Mouse (Mus musculus): ENCODE measurements around the gene Aqp1. TPM values are rescaled to one million over a fixed set of nuclear protein-coding genes. Genes with fewer than 3 reads are reported as not detected.

Gene Aqp1
- polyA plus RNA-seq, 1 experiment from 2014 or later = 21.8 TPM

DNA sequence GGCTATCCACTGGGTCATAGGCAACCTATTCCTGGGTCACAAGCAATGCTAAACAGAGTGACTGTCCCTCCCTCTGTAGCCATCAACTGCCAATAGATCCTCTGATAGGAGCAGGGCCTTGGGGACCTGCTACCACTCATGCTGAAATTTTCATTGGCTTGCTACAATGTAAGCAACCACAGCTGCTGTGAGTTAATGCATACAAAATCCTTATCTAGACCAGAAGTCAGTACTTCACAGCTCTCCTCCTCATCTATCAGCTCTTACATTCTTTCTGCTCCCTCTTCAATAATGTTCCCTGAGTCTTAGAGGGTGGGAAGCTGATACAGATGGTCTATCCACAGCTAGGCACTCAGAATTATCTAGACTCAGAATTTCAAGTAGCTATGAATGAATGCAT is 30.9 kb downstream of the Aqp1 start:
- Histone ChIP-seq H3K36me3 (ENCODE audit: control insufficient read depth, insufficient read depth, low read length) (no peaks in the 10 kb centered on the region), H3K4me2 (ENCODE audit: low read depth, low read length) (no peak overlapping the region), H3K4me3 (ENCODE audit: low read length) (no peak overlapping the region), H3K9ac (ENCODE audit: low read depth, low read length) (no peak overlapping the region), H3K27ac (ENCODE audit: low read length) (no peak overlapping the region), H3K27me3 (replicated peaks; ENCODE audit: control insufficient read depth, insufficient read depth, low read length) (no peaks in the 10 kb centered on the region), H3K4me1 (ENCODE audit: control insufficient read depth, insufficient read depth, low read length) (no peaks in the 10 kb centered on the region), H3K9me3 (ENCODE audit: control insufficient read depth, low read length) (no peaks in the 10 kb centered on the region)
- no peak for ATAC-seq

DNA sequence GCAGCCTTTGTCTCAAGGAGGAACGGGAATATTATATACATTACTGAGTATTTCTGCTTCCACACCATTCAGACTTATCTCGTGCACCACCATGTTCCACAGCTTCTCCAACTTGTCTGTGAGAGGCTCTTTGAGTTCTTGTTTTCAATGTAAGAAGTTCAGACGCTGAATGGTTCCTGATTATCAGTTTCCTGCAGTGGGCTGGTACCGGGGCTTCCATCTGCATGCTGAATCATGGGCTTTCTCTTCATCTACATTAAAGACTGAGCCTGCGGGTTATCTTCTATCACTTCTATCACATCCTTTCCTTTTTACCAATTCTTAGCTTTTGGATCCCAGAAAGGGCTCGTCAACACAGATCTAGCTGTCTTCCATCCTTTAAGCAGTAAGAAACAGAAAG is 34.6 kb downstream of the Aqp1 start:
- no peak for ATAC-seq
- Histone ChIP-seq H3K27ac (ENCODE audit: low read length) (no peak overlapping the region), H3K36me3 (ENCODE audit: control insufficient read depth, insufficient read depth, low read length) (no peaks in the 10 kb centered on the region), H3K9me3 (ENCODE audit: control insufficient read depth, low read length) (no peaks in the 10 kb centered on the region), H3K9ac (ENCODE audit: low read depth, low read length) (no peak overlapping the region), H3K27me3 (replicated peaks; ENCODE audit: control insufficient read depth, insufficient read depth, low read length) (no peaks in the 10 kb centered on the region), H3K4me1 (ENCODE audit: control insufficient read depth, insufficient read depth, low read length) (no peaks in the 10 kb centered on the region), H3K4me2 (ENCODE audit: low read depth, low read length) (no peak overlapping the region), H3K4me3 (ENCODE audit: low read length) (no peak overlapping the region)
- WGBS = 87% methylated on average over 6 of the region's 6 CpGs

DNA sequence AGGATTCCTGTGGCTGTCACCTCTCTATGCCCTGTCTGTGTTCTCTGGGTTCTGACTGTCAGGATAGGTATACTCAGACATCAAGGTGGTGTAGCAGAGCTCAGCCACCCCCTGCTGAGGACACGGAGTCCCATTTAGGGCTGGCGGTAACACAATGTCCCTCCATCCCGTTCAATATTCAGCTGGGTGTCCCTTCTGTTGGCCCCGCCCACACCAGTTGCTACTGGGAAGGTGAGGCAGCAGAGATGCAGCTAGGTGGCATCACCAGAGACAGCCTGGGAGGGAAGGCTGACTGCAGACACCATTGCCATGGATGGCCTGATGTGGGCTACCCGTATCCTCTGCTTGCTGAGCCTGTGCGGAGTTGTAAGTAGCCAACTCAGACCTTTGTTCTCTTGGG is 39.8 kb downstream of the Aqp1 start, which contains the start of gene Ghrhr:
Gene Ghrhr, plus strand, starts transcription at position 220 of the 400 bp plus-strand sequence.
- WGBS = 79% methylated on average over 6 of the region's 6 CpGs
- no peak within 1 kb of the TSS for H3K27ac ChIP-seq (ENCODE audit: low read length)

DNA sequence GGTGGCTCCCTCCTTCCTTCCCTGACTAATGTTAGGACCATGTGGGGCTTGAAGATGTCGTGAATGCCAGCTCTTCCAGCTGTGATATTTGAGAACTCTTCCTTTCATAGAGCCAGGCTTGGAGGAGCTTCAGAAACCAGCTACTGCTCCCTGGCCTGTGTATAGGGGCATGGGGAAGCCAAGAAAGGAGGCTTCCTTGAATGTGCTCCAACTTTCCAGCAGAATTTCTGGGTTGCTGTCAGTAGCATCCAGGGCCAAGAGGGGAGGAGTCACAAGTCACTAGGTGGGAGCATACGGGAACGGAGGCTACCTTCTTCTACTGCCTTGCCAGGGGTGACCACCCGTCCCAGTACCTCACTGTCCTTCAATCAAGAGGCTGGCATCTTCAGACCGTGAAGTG is 40.3 kb downstream of the Aqp1 start:
- H3K4me2 ChIP-seq (ENCODE audit: low read depth, low read length) = no peak overlapping the region
- 67% methylated on average over 5 of the region's 5 CpGs for WGBS
- no peak overlapping the region for H3K4me3 ChIP-seq (ENCODE audit: low read length)
- H3K27ac ChIP-seq (ENCODE audit: low read length) = no peak overlapping the region
- no peaks in the 10 kb centered on the region for H3K9me3 ChIP-seq (ENCODE audit: control insufficient read depth, low read length)
- 0 out of 2 replicates have a peak, but pooled peaks have one; percentile 15 for ATAC-seq
- no peaks in the 10 kb centered on the region for H3K27me3 ChIP-seq (replicated peaks; ENCODE audit: control insufficient read depth, insufficient read depth, low read length)
- H3K36me3 ChIP-seq (ENCODE audit: control insufficient read depth, insufficient read depth, low read length) = no peaks in the 10 kb centered on the region
- H3K4me1 ChIP-seq (ENCODE audit: control insufficient read depth, insufficient read depth, low read length) = peaks cover 8% of the 10 kb centered on the region; the same call in 1 of the 2 replicates
- no peak overlapping the region for H3K9ac ChIP-seq (ENCODE audit: low read depth, low read length)

More for the DNA sequence above, 39.8 kb downstream of the Aqp1 start, which contains the start of gene Ghrhr:
- no peak within 1 kb of the TSS for H3K4me3 ChIP-seq (ENCODE audit: low read length)
- H3K9me3 ChIP-seq (ENCODE audit: control insufficient read depth, low read length) = no peaks in the 10 kb centered on the region
- no peaks in the 10 kb centered on the region for H3K36me3 ChIP-seq (ENCODE audit: control insufficient read depth, insufficient read depth, low read length)
- no peaks in the 10 kb centered on the region for H3K27me3 ChIP-seq (replicated peaks; ENCODE audit: control insufficient read depth, insufficient read depth, low read length)
- peaks cover 8% of the 10 kb centered on the region; the same call in 1 of the 2 replicates for H3K4me1 ChIP-seq (ENCODE audit: control insufficient read depth, insufficient read depth, low read length)
- H3K9ac ChIP-seq (ENCODE audit: low read depth, low read length) = no peak within 1 kb of the TSS
- H3K4me2 ChIP-seq (ENCODE audit: low read depth, low read length) = no peak within 1 kb of the TSS
- no peak for ATAC-seq

DNA sequence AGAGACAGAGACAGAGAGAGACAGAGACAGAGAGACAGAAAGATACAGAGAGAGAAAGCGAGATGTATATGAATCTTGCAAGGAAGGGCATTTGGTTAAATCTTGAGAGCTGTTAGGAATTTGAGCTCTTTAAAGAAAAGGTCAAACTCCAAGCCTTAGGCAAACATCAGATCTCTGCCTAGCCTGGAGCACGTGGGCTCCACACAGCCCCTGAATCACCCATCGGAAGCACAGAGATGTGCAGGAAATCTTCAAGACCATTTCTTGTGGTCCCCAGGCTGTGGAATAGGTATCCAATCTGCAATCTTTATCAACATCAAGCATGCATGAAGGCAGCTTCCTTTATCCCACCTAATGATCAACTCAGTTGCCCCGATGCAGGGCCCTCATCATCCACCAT is 41.2 kb downstream of the Aqp1 start:
- peaks cover 10% of the 10 kb centered on the region; the same call in 1 of the 2 replicates for H3K4me1 ChIP-seq (ENCODE audit: control insufficient read depth, insufficient read depth, low read length)
- H3K27me3 ChIP-seq (replicated peaks; ENCODE audit: control insufficient read depth, insufficient read depth, low read length) = no peaks in the 10 kb centered on the region
- no peak overlapping the region for H3K9ac ChIP-seq (ENCODE audit: low read depth, low read length)
- 59% methylated on average over 4 of the region's 4 CpGs for WGBS
- H3K9me3 ChIP-seq (ENCODE audit: control insufficient read depth, low read length) = no peaks in the 10 kb centered on the region
- H3K36me3 ChIP-seq (ENCODE audit: control insufficient read depth, insufficient read depth, low read length) = no peaks in the 10 kb centered on the region
- ATAC-seq = peak; percentile 65
- H3K27ac ChIP-seq (ENCODE audit: low read length) = no peak overlapping the region
- H3K4me3 ChIP-seq (ENCODE audit: low read length) = no peak overlapping the region
- no peak overlapping the region for H3K4me2 ChIP-seq (ENCODE audit: low read depth, low read length)

DNA sequence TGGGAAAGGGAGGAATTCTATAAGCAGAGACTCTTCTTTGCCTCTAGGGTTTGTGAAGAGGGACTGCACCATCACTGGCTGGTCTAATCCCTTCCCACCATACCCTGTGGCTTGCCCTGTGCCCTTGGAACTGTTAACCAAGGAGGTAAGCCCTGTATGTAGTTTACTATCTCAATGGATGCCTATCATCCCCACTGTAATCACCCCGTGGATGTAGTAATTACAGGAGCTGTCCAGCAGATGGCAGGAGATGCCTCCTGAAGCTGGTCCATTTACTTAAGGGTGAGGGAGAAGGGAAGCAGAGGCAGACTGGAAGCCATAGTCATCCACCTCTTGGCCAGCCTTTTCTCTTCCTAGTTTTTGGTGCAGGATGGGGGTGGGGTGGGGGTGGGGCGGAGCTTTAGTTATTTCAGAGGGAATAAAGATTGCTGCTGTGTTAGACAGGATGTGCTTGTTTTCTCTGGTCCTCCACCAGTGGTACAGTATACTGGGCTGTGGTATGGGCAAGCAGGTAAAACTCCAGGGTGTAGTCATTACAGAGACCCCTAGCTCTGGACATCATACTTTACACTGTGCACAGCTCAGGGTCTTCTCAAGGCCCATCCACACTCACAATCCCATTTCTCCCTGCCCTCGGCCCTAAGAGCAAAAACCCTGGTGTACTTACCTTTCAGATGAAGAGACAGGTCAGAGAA is 43.6 kb downstream of the Aqp1 start:
- WGBS = 45% methylated on average over 3 of the region's 3 CpGs
- no peak overlapping the region for H3K9ac ChIP-seq (ENCODE audit: low read depth, low read length)
- 0 out of 2 replicates have a peak, but pooled peaks have one; percentile 9 for ATAC-seq
- no peaks in the 10 kb centered on the region for H3K27me3 ChIP-seq (replicated peaks; ENCODE audit: control insufficient read depth, insufficient read depth, low read length)
- H3K4me1 ChIP-seq (ENCODE audit: control insufficient read depth, insufficient read depth, low read length) = peaks cover 17% of the 10 kb centered on the region; the same call in 1 of the 2 replicates
- H3K4me2 ChIP-seq (ENCODE audit: low read depth, low read length) = no peak overlapping the region
- no peak overlapping the region for H3K4me3 ChIP-seq (ENCODE audit: low read length)
- H3K27ac ChIP-seq (ENCODE audit: low read length) = no peak overlapping the region
- H3K36me3 ChIP-seq (ENCODE audit: control insufficient read depth, insufficient read depth, low read length) = no peaks in the 10 kb centered on the region
- H3K9me3 ChIP-seq (ENCODE audit: control insufficient read depth, low read length) = no peaks in the 10 kb centered on the region

DNA sequence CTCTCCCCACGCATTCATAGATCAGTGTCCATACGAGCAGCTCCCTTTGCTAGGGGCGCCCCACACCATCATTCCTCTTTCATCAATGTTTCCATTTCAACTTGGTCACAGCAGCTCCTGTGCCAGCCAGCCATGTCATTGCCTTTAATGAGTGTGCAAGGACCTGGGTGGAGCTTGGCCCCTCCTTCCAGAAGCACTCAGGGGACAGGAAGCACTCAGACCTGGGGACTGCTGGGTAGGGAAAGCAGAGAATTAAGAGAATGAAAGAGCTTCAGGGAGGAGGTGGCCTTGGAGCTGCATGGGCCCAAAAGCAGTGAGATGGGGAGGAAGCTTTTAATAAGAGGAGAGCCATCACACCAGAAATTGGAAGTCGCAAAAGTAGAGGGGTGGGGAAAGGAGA is 45.7 kb downstream of the Aqp1 start:
- Histone ChIP-seq H3K27me3 (replicated peaks; ENCODE audit: control insufficient read depth, insufficient read depth, low read length) (no peaks in the 10 kb centered on the region), H3K4me3 (ENCODE audit: low read length) (no peak overlapping the region), H3K4me2 (ENCODE audit: low read depth, low read length) (no peak overlapping the region), H3K9me3 (ENCODE audit: control insufficient read depth, low read length) (no peaks in the 10 kb centered on the region), H3K4me1 (ENCODE audit: control insufficient read depth, insufficient read depth, low read length) (peaks cover 13% of the 10 kb centered on the region; the same call in 1 of the 2 replicates), H3K27ac (ENCODE audit: low read length) (no peak overlapping the region), H3K9ac (ENCODE audit: low read depth, low read length) (no peak overlapping the region), H3K36me3 (ENCODE audit: control insufficient read depth, insufficient read depth, low read length) (no peaks in the 10 kb centered on the region)
- 85% methylated on average over 4 of the region's 4 CpGs for WGBS
- no peak for ATAC-seq

DNA sequence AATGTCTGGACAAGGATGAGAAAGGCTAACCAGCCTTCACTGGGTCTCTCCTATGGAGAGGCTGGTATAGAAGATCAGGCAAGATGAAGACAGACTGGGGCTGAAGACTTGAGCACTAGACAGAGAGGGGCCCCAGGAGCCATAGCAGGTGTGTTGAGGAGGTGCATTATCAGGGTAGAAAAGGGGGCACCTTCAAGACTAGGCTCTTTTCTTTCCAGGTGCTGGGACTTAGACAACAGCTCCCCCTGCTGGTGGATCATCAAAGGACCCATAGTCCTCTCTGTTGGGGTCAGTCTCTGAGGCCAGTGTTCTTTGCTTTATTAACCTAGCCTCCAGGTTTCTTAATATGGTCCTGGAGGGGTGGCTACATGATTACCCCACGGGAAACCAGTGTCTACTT is 47.7 kb downstream of the Aqp1 start:
- no peaks in the 10 kb centered on the region for H3K27me3 ChIP-seq (replicated peaks; ENCODE audit: control insufficient read depth, insufficient read depth, low read length)
- no peak overlapping the region for H3K4me2 ChIP-seq (ENCODE audit: low read depth, low read length)
- no peak overlapping the region for H3K4me3 ChIP-seq (ENCODE audit: low read length)
- 13% methylated on average over 1 of the region's 1 CpGs for WGBS
- H3K27ac ChIP-seq (ENCODE audit: low read length) = no peak overlapping the region
- no peak overlapping the region for H3K9ac ChIP-seq (ENCODE audit: low read depth, low read length)
- peaks cover 13% of the 10 kb centered on the region; the same call in 1 of the 2 replicates for H3K4me1 ChIP-seq (ENCODE audit: control insufficient read depth, insufficient read depth, low read length)
- ATAC-seq = peak; percentile 54
- H3K9me3 ChIP-seq (ENCODE audit: control insufficient read depth, low read length) = no peaks in the 10 kb centered on the region
- no peaks in the 10 kb centered on the region for H3K36me3 ChIP-seq (ENCODE audit: control insufficient read depth, insufficient read depth, low read length)

DNA sequence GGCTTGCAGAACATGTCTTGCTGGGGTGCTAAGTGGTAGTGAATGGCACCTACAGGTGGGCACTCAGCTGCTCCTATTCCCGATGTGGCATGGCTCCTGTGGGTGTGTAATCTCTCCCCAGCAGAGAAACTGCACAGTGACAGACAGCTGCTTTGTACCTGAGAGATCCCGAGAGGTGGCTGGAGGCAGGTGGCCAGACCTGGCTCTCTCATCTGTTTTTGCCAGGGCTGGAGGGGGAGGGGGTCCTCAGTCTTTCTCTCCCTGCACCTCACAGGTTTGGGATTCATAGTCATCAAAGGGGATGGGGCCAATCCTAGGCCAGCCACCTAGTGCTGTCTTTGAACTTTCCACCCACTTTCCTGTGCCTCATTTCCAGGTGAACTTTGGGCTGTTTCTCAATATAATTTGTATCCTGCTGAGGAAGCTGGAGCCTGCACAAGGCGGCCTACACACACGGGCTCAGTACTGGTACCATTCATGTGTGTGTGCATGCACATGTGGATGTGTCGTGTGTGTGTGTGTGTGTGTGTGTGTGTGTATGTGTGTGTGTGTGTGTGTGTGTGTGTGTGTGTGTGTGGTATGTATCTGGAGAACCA is 48.2 kb downstream of the Aqp1 start:
- H3K4me2 ChIP-seq (ENCODE audit: low read depth, low read length) = no peak overlapping the region
- no peak overlapping the region for H3K4me3 ChIP-seq (ENCODE audit: low read length)
- no peak overlapping the region for H3K9ac ChIP-seq (ENCODE audit: low read depth, low read length)
- no peaks in the 10 kb centered on the region for H3K27me3 ChIP-seq (replicated peaks; ENCODE audit: control insufficient read depth, insufficient read depth, low read length)
- no peak overlapping the region for H3K27ac ChIP-seq (ENCODE audit: low read length)
- 60% methylated on average over 5 of the region's 5 CpGs for WGBS
- no peaks in the 10 kb centered on the region for H3K36me3 ChIP-seq (ENCODE audit: control insufficient read depth, insufficient read depth, low read length)
- ATAC-seq = peak; percentile 72
- H3K9me3 ChIP-seq (ENCODE audit: control insufficient read depth, low read length) = no peaks in the 10 kb centered on the region
- H3K4me1 ChIP-seq (ENCODE audit: control insufficient read depth, insufficient read depth, low read length) = peaks cover 14% of the 10 kb centered on the region; the same call in 1 of the 2 replicates

Data from intestine, embryonic 16.5 days (tissue).